Mouse (Mus musculus): ENCODE data around the gene Dhx35.

Dhx35 gene

DNA sequence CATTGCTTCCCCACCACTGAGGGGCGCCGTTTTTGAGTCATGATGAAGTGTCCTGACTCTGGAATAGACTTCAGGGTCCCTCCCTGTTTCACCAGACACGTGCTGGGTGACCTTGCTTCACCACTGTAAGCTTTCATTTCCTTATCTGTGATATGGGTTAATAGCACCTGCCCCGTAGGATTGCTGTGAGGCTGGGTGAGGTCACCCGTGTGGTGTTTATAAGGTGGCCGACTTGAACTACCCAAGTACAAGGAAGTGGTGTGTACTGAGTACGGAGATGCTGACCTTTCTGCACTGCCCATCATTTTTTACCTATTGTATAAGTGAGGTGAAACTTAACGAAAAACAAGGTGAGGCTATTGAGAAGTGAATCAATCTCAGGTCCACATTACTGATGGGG lies 9.0 kb downstream of the Dhx35 start:
- DNase-seq (ENCODE audit: low spot score in 2 of 2) = no peak

DNA sequence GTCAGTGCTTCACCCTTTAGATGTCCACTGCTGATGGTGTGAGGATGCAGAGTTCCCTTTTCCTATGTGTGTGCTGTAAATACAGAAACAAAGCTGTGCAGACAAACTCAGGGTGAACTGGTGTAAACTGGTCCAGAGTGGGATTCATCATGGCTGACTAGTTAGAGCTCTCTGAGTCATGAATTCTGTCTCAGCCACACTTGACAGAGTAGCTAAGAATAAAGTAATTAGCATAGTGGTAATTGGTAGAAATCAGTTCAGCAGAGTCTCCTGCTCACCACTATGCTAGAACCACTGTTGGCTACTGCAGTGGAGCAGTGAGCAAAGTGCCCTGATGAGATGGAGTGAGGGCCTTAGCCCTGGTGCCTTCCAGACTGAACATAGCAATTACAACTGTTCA lies 21.1 kb downstream of the Dhx35 start:
- no peak for DNase-seq (ENCODE audit: low spot score in 2 of 2)

DNA sequence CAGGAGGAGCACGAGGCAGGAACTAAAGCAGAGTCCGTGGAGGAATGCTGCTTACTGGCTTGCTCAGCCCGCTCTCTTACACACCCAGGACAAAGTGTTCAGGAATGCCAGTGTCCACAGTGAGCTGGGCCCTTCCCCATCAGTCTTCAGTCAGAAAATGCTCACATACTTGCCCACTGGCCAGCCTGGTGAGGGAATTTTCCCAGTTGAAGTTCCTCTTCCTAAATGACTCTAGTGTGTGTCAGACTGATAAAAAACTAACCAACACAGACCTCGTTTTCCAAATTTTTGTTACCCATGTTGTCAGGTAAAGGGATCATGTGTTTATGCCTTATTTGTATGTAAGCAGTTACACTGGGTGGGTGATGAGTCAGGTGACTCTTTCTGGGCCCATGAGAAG lies 21.6 kb downstream of the Dhx35 start:
- no peak for DNase-seq (ENCODE audit: low spot score in 2 of 2)

DNA sequence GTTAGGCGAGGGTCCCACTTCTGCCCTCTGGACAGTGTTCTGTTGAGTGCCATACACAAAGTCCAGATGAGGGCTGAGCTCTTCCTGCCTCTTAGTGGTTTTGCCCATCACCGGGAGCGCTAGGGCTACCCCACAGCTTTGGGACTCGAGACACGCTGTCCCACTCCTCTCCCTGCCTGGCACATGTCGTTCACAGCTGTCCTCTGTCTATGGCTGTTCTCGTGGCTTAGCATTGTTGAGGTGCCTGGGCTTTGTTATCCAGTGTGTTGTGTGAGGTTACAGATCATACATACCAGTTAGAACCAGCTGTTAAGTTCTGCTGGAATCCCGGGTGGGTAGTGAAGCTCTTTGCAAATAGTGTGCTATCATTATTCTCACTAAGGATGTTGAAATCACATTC lies 23.1 kb downstream of the Dhx35 start:
- DNase-seq (ENCODE audit: low spot score in 2 of 2) = no peak

DNA sequence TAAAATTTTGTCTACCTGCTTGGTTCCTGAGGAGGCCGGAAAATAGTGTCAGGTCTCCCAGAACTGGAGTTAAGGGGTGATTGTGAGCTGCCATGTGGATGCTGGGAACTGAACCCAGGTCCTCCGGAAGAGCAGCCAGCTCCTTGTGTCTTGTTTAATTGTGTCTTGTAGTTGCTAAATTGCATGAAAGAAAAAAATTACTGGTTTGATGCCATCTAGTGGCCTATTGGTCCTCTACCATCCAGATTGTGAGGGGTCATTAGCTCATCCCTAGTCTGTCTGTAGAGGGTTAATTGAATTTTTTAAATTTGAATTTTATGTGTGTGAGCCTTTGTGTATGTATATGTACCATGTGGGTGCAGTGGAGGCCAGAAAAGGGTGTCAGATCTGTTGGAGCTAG lies 33.5 kb downstream of the Dhx35 start:
- DNase-seq (ENCODE audit: low spot score in 2 of 2) = no peak

DNA sequence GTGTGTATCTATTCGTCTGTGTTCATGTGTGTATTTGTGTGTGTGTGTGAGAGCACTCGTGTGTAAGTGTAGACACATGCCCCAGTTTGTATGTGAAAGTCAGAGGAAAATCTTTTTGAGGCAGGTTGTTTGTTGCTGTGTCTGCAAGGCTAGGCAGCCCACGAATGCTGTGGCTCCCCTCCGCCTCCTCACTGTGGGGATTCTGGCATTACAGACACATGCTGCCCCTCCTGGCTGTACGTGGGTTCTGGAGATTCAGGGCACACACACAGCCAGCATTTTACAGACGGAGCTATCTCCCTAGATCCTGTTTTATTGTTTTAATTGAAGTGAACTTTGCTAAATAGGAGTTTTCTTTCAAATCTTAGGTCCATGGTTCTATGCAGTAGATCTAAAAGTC lies 35.1 kb downstream of the Dhx35 start:
- no peak for DNase-seq (ENCODE audit: low spot score in 2 of 2)

DNA sequence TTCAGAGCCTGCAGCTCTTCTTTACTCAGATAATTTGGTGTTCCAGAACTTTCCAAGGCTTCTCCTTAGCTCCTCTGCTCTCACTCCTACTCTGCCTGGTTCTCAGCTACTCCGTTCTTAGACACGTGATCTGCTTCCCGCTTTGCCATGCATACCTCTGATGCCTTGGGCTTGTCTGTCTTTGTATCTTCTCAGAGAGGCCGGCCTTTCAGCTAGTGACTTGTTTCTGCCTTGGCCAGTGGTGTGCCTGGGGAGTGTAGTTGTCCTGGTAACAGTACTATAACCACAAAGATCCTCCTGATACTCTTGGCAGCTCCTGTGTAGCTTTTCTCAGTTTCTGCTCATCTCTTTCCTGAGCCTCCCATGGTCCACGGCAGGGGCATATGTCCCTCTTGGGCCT lies 38.6 kb downstream of the Dhx35 start:
- DNase-seq (ENCODE audit: low spot score in 2 of 2) = no peak

DNA sequence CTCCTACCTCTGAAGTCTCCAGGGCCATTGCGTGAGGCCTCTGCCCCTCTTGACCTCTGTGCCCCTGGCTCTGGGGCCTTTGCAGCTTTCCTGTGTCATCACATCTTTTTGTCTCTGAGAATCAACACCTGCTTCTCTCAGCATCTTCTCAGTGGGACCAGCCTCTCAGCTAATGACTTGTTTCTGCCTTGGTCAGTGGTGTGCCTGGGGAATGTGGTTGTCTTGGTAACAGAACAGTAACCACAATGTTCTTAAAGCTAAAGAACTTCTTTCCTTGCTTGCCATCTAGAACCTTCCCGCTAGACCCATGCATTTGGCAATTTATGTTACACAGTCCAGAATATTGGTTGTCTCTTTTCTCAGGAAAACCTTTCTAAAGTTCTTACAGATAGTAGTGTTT lies 39.0 kb downstream of the Dhx35 start:
- no peak for DNase-seq (ENCODE audit: low spot score in 2 of 2)

DNA sequence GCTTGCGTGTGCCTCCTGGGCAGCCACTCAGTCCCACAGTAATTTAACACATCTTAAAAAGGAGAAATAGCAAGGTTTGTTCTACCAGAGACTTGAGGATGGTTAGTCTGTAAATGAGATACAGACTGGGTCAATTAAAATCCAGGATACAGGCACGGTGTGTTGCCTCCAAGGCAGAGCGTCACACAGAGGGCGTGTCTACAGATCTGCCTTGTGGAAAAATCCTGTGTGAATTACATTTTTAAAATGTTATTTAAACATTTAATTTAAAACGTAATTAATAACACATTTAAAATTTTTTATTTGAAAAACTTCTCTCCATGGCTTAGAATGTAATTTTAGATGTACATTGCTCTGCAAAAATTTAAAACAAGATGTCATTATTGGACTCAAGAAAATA lies 48.7 kb downstream of the Dhx35 start:
- no peak for DNase-seq (ENCODE audit: low spot score in 2 of 2)

DNA sequence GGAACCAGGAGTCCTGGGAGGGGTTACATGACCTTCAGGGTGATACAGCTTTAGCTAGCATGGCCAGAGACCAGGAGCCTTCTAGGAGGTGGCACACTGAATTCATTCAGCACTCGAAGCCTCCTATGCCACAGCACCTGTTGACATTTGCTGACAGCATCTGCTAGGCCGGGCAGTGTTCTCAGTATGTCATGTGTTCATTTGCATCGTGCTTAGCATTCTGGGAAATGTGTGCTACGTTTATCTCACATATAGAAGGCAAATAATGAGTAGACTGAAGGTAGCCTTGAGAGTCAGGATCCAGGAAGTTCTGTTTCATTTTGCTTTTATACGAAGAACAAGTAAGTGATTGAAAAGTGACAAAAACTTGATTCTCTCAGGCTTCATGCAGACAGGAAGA lies 50.4 kb downstream of the Dhx35 start:
- no peak for DNase-seq (ENCODE audit: low spot score in 2 of 2)

DNA sequence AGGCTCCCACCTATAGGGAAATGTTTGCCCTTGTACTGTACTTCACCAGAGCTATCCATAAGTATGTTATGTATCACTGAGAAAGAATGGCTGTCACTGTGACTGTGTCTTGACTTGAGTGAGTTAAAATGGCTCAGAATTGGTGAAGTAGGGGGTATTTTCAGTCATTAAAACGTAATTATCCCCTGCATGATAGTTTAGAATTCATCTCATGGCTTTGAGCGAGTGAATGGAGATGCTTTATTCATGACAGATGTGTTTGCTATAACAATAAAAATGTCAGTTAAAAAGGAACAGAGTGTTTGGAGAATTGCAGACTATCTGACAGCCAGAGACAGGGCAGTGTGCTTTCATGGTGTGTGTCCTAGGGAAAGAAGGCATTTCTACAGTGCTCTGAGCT lies 51.6 kb downstream of the Dhx35 start:
- no peak for DNase-seq (ENCODE audit: low spot score in 2 of 2)

DNA sequence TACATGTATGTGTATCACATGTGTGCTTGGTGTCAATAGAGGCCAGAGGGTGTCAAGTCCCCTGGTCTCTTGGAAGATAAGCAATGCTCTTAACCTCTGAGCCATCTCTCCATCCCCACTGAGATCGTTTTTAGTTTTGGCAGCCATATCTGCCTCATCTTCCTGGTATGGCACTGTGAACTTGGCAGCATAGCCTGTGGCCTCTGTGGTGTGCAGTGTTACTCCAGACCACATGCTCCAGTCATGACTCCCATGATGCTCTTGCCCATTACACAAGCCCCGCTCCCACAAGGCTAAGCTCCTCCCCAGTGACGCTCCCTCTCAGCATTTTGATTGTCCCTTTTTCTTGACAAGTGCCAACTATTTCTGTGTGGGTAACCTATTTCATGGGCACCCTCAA lies 53.4 kb downstream of the Dhx35 start:
- DNase-seq (ENCODE audit: low spot score in 2 of 2) = no peak

DNA sequence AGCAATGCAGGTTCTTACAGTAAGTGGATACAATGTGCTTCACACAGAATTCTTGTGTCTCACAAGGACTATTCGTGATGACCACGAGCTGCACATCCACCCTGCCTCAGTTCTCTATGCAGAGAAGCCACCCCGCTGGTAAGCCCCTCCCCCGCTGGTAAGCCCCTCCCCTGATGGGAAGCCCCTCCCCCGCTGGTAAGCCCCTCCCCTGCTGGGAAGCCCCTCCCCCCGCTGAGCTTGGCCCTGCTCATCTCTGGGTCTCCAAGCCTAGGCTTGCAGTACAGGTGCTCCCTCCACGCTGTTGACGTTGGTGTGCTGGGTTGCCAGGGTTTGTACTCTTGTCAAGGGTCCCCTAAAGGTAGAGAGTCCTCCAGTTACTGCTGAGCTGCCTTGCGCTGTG lies 54.8 kb downstream of the Dhx35 start:
- no peak for DNase-seq (ENCODE audit: low spot score in 2 of 2)

DNA sequence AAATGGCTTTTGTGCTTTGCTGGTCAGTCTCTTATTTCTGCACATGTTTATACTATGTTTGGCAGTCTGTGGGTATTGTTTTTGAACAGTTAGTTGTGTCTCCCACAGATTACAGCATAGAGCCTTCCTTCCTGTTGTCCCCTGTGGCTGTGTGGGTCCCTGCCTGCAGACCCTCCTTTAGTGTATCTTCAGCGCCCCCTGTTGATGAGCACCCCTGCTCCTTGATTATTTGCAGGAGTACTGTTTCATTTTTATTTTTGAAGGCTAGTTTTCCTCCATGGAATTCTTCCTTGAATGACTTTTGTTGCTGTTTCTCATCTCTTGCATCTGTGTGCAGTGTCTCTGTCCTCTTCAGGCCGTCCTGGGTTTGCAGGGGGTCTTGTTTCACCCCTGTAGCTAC lies 58.0 kb downstream of the Dhx35 start:
- no peak for DNase-seq (ENCODE audit: low spot score in 2 of 2)

DNA sequence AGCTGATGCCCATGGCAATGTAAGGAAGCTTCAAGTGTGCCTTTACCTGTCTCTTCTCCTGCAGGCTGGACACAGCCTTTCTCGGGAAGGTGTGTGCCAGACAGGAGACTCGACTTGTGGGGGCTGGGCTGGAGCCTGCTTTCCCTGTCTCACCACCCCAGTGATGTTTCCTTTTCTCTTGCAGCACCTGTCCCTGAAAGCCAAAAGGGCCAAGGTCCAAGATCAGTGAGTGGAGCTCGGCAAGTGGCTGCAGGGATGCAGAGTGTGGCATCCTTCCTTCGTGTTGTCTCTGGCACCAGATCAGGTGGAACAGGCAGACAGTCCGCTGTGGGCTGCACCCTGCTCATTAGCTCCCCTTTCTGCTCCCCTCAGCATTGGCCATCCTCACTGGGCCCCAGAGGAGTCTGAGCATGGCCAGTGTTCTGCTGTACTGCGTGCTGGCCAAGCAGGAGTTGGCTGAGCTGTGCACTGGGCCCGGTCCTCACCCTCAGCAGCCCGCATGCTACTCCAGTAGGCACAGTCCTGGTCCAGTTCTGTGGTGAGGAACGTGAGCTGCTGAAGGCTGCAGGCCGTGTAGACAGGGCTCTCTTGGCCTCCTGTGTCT lies 62.4 kb downstream of the Dhx35 start:
- DNase-seq (ENCODE audit: low spot score in 2 of 2) = no peak

DNA sequence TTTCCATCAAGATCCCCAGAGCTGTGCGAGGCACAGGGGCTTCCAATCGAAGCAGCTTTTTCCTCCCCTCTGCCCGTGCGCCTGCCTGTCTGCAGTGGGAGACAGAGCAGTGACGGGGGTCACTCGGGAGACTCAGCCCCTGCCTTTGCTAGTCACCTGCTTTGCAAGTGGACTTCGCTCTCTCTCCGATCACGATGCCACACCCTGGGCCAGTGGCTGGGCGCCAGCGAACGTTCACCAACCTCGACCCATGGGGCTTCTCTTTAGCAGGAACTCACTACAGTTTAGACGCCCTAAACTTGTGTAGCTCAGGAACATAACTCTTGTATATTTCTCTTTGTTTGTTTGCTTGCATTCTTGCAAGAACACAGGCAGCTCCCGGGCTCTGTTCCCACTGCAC lies 63.0 kb downstream of the Dhx35 start:
- no peak for DNase-seq (ENCODE audit: low spot score in 2 of 2)

DNA sequence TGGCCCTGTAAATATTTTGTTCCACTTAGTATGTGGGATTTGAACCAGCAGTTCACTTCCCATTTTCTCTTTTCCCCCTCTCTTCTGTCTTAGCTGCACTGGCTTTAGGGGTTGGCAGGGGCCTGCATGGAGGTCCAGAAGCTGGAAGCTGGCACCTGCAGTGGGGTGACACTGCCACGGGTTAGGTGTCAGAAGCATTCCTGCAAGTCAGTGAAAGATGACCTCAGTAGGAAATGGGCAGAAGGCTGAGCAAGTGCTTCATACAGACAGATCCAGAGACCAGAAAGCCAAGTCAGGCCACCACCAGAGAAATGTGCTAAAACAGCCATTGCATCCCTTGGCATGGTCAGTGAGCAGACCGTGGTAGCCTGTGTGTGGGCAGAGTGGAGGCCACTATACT lies 66.5 kb downstream of the Dhx35 start:
- no peak for DNase-seq (ENCODE audit: low spot score in 2 of 2)

DNA sequence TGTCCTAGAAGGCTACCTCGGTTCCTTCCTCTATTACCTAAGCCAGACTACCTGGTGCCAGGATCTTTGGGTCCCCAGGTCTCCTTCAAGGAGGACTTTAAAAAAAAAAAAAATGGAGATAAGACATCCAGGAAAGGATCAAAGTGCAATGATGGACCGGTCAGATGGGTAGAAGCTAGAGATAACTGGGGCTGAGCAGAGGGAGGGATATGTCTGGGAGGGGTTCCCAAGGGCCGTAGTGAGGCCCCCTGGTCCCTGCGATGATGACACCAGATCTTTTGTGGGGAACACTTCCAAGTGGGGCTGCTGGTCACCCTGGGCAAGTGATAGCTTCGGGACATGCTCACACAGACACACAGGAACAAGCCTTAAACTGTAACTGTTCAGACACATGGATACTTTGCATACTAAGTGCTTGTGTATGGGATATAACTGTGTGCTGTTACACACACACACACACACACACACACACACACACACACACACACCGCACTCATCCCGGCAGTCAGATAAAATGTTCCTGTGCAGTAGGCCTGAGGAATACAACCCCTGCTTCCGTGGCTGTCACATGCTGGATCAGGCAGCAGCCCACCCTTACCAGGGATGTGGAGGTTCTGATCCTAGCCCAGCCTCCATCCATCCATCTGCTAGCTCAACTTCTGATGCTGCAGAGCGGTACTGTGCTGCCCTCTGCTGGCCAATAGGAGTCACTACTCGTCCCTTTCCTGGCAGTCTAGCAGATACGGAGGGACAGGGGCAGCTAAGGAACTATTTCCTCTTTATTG lies 68.9 kb downstream of the Dhx35 start:
- DNase-seq (ENCODE audit: low spot score in 2 of 2) = peak; percentile 45 to 51

DNA sequence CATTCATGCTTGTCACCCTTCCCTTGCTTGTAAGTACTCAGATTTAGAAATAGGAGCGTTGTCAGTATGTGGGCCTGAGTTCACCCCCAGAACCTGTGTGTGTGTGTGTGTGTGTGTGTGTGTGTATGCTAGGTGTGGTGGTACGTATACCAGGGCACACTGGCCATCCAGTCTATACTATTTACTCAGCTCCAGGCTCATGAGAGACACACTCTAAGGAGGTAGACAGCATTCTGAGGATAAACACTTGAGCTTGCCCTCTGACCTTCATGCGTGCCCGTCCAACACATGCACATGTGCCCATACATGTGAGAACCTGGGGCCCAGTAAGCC lies 69.5 kb downstream of the Dhx35 start:
- DNase-seq (ENCODE audit: low spot score in 2 of 2) = no peak

DNA sequence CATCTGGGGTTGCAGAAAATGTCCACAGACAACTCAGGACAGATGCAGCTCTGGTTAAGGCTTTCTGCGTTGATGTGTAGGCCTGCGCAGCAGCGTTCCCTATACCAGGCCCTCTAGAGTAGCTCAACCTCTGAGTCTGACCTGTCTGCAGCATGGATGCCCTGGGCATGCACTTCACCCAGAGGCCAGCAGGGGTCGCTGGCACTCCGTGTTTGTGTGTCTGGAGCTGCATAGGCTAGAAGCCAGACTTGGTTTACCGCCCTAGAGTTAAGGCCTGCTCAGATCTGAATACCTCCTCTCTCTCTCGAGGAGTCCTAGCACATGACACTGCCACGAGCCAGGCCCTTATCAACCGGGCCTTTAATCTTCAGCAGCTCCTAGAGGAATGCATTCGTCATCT lies 70.8 kb downstream of the Dhx35 start:
- peak; percentile 62 to 74 for DNase-seq (ENCODE audit: low spot score in 2 of 2)

DNA sequence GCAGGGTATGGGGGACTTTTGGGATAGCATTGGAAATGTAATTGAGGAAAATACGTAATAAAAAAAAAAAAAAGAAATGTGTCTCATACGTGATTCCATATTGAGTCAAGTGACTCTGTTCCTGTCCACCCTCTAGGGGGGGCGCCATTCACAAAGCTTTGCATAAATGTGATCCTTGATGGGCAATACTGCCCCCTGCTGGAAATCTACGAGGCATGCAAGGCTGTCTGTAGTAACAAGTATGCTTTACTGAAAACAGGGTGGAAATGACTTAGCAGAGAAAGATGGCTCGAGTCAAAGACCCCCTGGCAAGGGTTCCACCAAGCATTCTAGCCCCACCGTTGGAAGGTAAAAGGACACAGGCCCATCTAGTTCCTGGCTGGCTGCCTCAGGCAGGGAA lies 92.0 kb downstream of the Dhx35 start:
- no peak for DNase-seq (ENCODE audit: low spot score in 2 of 2)

DNA sequence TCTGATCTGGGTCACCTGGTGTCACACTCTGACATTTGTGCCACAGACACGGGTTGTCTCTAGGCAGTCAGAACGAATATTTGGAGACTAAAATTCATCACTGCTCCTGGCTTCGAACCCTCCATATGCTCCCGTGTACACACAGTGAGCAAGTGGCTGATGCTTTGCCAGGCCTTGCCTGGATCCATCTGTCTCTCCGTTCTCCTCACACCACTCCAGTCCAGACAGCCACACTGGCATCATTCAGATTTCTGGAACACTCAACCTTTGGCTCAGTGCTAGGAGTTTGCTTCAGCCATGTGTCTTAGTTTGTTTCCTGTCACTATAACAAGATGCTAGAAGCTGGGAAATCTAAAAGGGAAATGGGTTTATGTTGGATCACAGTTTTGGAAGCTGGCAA lies 93.9 kb downstream of the Dhx35 start:
- no peak for DNase-seq (ENCODE audit: low spot score in 2 of 2)

DNA sequence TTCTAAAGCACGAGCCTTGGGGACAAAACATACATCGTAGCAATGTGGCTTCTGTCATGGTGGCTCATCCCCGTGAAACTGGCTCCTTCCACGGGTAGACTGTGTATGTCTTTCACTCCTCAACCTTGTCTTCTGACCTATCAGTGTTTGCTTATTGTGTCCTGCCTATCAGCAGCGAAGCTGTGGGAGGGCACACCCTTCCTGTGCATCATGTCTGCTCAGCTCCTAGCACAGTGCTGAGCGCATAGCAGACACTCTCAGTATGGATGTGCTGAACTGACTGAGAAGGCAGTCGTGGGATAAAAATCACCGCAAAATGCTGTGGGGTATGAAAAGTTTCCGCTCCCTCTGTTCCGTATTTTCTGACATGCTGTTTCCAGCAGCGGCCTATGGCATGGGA lies 94.6 kb downstream of the Dhx35 start:
- DNase-seq (ENCODE audit: low spot score in 2 of 2) = no peak

DNA sequence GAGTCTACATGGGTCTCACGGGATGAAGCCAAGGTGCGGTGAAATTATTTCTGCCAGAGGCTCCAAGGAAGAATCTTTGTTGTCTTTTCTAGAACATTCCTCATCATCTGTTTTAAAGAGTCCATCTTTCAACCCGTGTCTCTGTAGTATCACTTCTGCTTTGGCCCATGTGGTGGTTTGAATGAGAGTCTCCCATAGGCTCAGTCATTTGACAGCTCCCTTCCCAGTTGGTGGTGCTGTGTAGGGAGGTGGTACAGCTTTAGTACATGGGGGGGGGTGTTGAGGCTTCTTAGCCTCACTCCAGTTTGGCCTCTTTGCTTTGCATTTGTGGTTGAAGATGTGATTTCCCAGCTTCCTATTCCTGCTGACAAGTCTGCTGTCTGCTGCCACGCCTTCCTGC lies 96.7 kb downstream of the Dhx35 start:
- no peak for DNase-seq (ENCODE audit: low spot score in 2 of 2)

All from urinary bladder, postnatal 36 days (tissue).